Mouse (Mus musculus): ENCODE measurements around the gene Zfp423. TPM values are rescaled to one million over a fixed set of nuclear protein-coding genes. Genes with fewer than 3 reads are reported as not detected.

Gene Zfp423
- total RNA-seq, 2 experiments from 2014 or later: 15.6 to 16.4 TPM

Other genes with a start within 250 kb of the Zfp423 start
- 10 to 100 TPM; 29.0 to 30.0 TPM for gene Cnep1r1, start 159.2 kb upstream of the Zfp423 start, total RNA-seq (2021)
- gene Heatr3, start 178.3 kb upstream of the Zfp423 start, total RNA-seq (2021): 10 to 100 TPM; 22.5 to 25.7 TPM
- gene Tent4b, start 239.6 kb upstream of the Zfp423 start, total RNA-seq (2021): 10 to 100 TPM; 10.6 to 12.2 TPM

Data from gastrocnemius, postnatal 25 days (tissue).